Mouse (Mus musculus) lung, postnatal 0 days (tissue): ENCODE data around the gene Crip2.

Experiments
- CTCF ChIP-seq: IDR thresholded peaks from 2 replicates; pipeline ENCODE4 v1.5.1; 2016; ENCODE audit warnings: antibody characterized with exemption, mild to moderate bottlenecking
- EP300 ChIP-seq: IDR thresholded peaks from 2 replicates; pipeline ENCODE4 v1.6.1; 2016; ENCODE audit warnings: antibody characterized with exemption, mild to moderate bottlenecking, control low read depth

DNA sequence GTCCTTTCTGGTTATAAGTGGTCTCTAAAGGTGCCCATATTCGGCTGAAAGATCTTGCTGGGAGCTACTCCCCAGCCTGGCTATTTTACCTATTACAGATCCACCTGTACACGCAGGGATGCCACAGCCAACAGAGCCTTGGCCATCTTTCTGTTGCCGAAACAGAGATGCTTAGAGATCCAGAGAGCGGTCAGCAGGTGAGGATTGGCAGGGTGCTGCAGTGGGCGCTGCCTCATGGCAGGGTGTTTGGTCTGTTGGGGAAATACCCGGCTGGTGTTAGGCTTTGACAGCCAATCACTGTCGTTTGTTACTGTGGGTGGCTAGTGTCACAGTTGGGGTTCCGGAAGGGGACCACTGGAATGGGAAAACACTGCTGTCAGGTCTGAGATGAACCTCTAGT lies 17.9 kb downstream of the Crip2 start:
- TF ChIP-seq CTCF (no peak), EP300 (no peak)
